Mouse (Mus musculus): ENCODE data around the gene Rhebl1. TPM values are rescaled to one million over a fixed set of nuclear protein-coding genes. Genes with fewer than 3 reads are reported as not detected.
"Not testable (repeated sequence)": the region's sequence is repeated elsewhere in the genome, so short reads cannot be mapped to it uniquely, and the experiment has no call there.

Rhebl1 gene
- polyA plus RNA-seq, 1 experiment from 2014 or later: 33.0 TPM

GRCm38 (mm10) chr15:98927566-98927965 is 33.2 kb upstream of the Rhebl1 start:
- Histone ChIP-seq H3K36me3 (ENCODE audit: poor library complexity, severe bottlenecking) (peaks cover 14% of the 10 kb centered on the region), H3K9me3 (replicated peaks) (no peaks in the 10 kb centered on the region), H3K27ac (no peak overlapping the region), H3K4me1 (peaks cover 17% of the 10 kb centered on the region), H3K4me3 (no peak overlapping the region), H3K4me2 (no peak overlapping the region), H3K9ac (no peak overlapping the region; the same call in 1 of the 2 replicates), H3K27me3 (no peaks in the 10 kb centered on the region)
- 87% methylated on average over 5 of the region's 5 CpGs for WGBS
- ATAC-seq: no peak

GRCm38 (mm10) chr15:98924682-98925081 is 30.3 kb upstream of the Rhebl1 start:
- H3K4me1 ChIP-seq: peaks cover 7% of the 10 kb centered on the region
- H3K9me3 ChIP-seq (replicated peaks): no peaks in the 10 kb centered on the region
- no peak overlapping the region for H3K4me2 ChIP-seq
- no peak overlapping the region for H3K9ac ChIP-seq
- no peak for ATAC-seq
- no peaks in the 10 kb centered on the region for H3K27me3 ChIP-seq
- WGBS: 73% methylated on average over 3 of the region's 3 CpGs
- no peaks in the 10 kb centered on the region for H3K36me3 ChIP-seq (ENCODE audit: poor library complexity, severe bottlenecking)
- no peak overlapping the region for H3K4me3 ChIP-seq
- H3K27ac ChIP-seq: no peak overlapping the region

DNA sequence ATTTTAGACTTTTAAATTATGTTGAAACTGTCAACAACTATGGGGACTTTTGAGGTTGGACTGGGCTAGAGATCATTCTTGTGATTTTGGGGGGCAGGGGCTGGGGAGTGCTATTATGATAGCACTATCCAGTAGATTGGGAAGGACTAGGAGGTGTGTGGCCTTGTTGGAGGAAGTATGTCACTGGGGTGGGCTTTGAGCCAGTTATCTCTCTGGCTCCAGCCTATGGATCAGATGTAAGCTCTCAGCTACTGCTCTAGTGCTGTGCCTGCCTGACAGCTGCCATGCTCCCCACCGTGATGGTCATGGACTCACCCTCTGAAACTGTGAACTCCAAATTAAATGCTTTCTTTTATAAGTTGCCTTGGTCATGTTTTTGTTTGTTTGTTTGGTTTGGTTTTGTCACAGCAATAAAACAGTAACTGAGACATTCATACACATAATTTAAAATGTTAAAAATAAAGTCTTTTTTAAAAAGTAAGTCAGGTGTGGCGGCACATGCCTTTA is 28.7 kb upstream of the Rhebl1 start:
- Histone ChIP-seq H3K9ac (no peak overlapping the region), H3K9me3 (replicated peaks) (no peaks in the 10 kb centered on the region), H3K4me3 (no peak overlapping the region), H3K27ac (no peak overlapping the region), H3K36me3 (ENCODE audit: poor library complexity, severe bottlenecking) (no peaks in the 10 kb centered on the region), H3K27me3 (no peaks in the 10 kb centered on the region), H3K4me1 (peaks cover 8% of the 10 kb centered on the region), H3K4me2 (no peak overlapping the region)
- ATAC-seq: no peak
- 86% methylated on average over 2 of the region's 2 CpGs for WGBS

- Histone ChIP-seq H3K4me1 (peaks cover 8% of the 10 kb centered on the region), H3K9me3 (replicated peaks) (no peaks in the 10 kb centered on the region), H3K27ac (no peak overlapping the region), H3K27me3 (no peaks in the 10 kb centered on the region), H3K4me2 (no peak overlapping the region), H3K9ac (no peak overlapping the region), H3K36me3 (ENCODE audit: poor library complexity, severe bottlenecking) (no peaks in the 10 kb centered on the region), H3K4me3 (no peak overlapping the region)
- ATAC-seq: no peak
- WGBS: 62% methylated on average over 3 of the region's 3 CpGs
These were observed 28.2 kb upstream of the Rhebl1 start for GRCm38 (mm10) chr15:98922581-98922980.

DNA sequence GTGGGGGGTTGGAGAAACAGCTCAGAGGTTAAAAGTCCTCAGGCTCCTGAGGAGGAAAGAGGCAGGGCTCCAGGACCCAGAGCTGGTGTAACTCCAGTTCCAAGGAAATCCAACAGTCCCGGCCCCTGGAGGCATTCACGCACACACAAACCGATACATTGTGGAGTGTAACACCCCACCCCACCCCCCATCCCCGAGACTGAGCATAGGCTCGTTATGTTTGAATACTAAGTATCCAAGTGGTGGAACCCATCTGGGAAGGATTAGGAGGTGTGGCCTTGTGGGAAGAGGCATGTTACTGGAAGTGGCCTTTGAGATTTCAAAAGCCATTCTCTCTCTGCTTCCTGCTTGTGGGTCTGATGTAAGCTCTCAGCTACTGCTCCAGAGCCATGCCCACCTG is 27.2 kb upstream of the Rhebl1 start:
- WGBS: 71% methylated on average over 5 of the region's 5 CpGs
- Histone ChIP-seq H3K27ac (no peak overlapping the region), H3K4me3 (no peak overlapping the region), H3K9me3 (replicated peaks) (no peaks in the 10 kb centered on the region), H3K27me3 (no peaks in the 10 kb centered on the region), H3K36me3 (ENCODE audit: poor library complexity, severe bottlenecking) (no peaks in the 10 kb centered on the region), H3K9ac (no peak overlapping the region), H3K4me1 (peaks cover 13% of the 10 kb centered on the region), H3K4me2 (no peak overlapping the region)
- no peak for ATAC-seq

DNA sequence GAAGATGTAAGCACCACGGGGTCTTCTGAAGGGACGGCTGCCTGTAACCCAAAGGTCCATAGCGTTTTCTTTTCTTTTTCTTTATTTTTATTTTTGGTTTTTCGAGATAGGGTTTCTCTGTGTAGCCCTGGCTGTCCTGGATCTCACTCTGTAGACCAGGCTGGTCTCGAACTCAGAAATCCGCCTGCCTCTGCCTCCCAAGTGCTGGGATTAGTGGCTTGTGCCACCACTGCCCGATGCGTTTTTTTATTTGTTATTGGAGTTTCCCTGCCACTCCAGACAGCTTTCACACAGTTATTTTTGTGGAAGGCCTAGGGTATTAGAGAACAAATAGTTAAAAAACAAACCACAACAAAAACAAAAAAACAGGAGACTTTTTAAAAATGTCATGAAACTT is 24.2 kb upstream of the Rhebl1 start:
- ATAC-seq; H3K9me3 ChIP-seq (replicated peaks); H3K27me3 ChIP-seq: not testable (repeated sequence)
- Histone ChIP-seq H3K4me1 (peaks cover 29% of the 10 kb centered on the region), H3K36me3 (ENCODE audit: poor library complexity, severe bottlenecking) (peaks cover 19% of the 10 kb centered on the region), H3K27ac (peak overlapping the region; percentile 57), H3K9ac (peak overlapping the region; percentile 85), H3K4me3 (peak overlapping the region; percentile 89), H3K4me2 (peak overlapping the region; percentile 66)
- 30% methylated on average over 8 of the region's 8 CpGs for WGBS

GRCm38 (mm10) chr15:98917538-98918498 is 23.5 kb upstream of the Rhebl1 start, which contains the start of gene Lmbr1l:
TSS of gene Lmbr1l (minus strand) at chr15:98918231.
- peaks cover 26% of the 10 kb centered on the region for H3K36me3 ChIP-seq (ENCODE audit: poor library complexity, severe bottlenecking)
- peak within 1 kb of the TSS; percentile 85 for H3K9ac ChIP-seq
- WGBS: under 1% methylated on average over 78 of the region's 82 CpGs
- H3K27ac ChIP-seq: peak within 1 kb of the TSS; percentile 96
- H3K4me1 ChIP-seq: peaks cover 29% of the 10 kb centered on the region
- H3K4me3 ChIP-seq: peak within 1 kb of the TSS; percentile 89
- H3K27me3 ChIP-seq: no peaks in the 10 kb centered on the region
- ATAC-seq: peak; percentile 99
- no peaks in the 10 kb centered on the region for H3K9me3 ChIP-seq (replicated peaks)
- peak within 1 kb of the TSS; percentile 66 for H3K4me2 ChIP-seq

DNA sequence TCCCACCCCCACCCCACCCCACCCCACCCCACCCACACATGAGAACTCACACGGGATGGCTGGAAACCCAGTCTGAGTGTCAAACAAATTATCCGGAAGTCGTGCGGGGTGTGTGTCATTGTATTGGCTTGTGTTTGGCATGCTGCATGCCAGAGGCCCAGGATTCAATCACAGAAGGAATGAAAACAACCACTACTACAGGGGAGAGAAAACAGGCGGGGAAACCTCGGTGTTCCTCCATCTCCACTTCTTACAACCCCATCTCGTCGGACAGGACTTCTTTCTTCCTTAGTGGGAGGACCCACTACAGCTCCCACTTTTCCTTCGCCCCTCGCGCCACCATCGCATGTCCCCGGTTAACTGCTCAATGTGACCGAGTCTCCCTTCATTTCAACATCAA is 22.8 kb upstream of the Rhebl1 start:
- Histone ChIP-seq H3K27ac (peak overlapping the region; percentile 96), H3K9ac (peak overlapping the region; percentile 85), H3K36me3 (ENCODE audit: poor library complexity, severe bottlenecking) (peaks cover 33% of the 10 kb centered on the region), H3K4me1 (peaks cover 29% of the 10 kb centered on the region), H3K27me3 (no peaks in the 10 kb centered on the region), H3K4me2 (peak overlapping the region; percentile 66), H3K4me3 (peak overlapping the region; percentile 89), H3K9me3 (replicated peaks) (no peaks in the 10 kb centered on the region)
- ATAC-seq: no peak
- 0% methylated on average over 14 of the region's 14 CpGs for WGBS

DNA sequence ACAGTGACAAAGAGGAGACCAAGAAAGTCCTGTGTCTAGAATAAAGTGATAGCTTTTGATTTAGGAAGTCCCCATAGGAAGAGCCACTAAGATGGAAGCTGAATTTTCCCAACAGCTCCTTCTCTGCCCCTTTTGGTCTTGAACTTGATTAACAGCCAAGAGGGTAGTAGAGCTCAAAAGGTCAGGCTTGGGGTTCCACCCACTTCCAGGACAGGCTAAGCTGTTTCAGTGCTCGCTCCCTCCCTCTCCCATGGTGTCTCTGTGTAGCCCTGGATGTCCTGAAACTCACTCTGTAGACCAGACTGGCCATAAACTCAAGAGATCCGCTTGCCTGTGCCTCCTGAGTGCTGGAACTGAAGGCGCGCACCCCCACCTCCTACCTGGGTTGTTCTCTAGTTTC is 21.7 kb upstream of the Rhebl1 start:
- no peak overlapping the region for H3K27ac ChIP-seq
- peaks cover 44% of the 10 kb centered on the region for H3K36me3 ChIP-seq (ENCODE audit: poor library complexity, severe bottlenecking)
- H3K4me2 ChIP-seq: peak overlapping the region; percentile 66
- no peak for ATAC-seq
- peak overlapping the region; percentile 89 for H3K4me3 ChIP-seq
- H3K9me3 ChIP-seq (replicated peaks): no peaks in the 10 kb centered on the region
- H3K9ac ChIP-seq: peak overlapping the region; percentile 85
- 90% methylated on average over 4 of the region's 4 CpGs for WGBS
- no peaks in the 10 kb centered on the region for H3K27me3 ChIP-seq
- peaks cover 29% of the 10 kb centered on the region for H3K4me1 ChIP-seq

- WGBS: 94% methylated on average over 6 of the region's 6 CpGs
- peaks cover 55% of the 10 kb centered on the region for H3K36me3 ChIP-seq (ENCODE audit: poor library complexity, severe bottlenecking)
- H3K4me2 ChIP-seq: 0 out of 2 replicates have a peak overlapping the region, but pooled peaks have one; percentile 66
These were observed 20.6 kb upstream of the Rhebl1 start for GRCm38 (mm10) chr15:98914903-98915302.

DNA sequence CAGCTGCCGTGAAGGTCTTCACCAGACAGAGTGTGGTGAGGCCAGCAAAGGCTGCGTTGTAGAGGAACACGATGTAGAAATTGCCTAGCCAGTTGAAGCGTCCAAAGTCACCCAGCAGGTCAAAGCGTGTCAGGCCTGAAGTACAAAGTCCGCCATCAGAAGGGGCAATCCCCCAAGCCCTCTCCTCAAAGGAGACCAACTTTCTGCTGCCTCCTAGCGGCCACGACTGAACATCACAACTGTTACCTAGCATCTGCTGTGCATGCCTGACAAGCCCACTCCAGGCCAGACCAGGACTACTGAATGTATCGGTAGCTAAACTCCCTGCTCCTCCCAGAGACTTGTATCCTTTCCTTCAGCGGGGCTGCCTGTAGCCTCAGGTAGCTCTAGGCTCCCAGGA is 10.4 kb upstream of the Rhebl1 start:
- Histone ChIP-seq H3K4me3 (no peak overlapping the region), H3K4me1 (no peaks in the 10 kb centered on the region), H3K9ac (no peak overlapping the region), H3K27me3 (peaks cover 12% of the 10 kb centered on the region), H3K27ac (no peak overlapping the region), H3K36me3 (ENCODE audit: poor library complexity, severe bottlenecking) (peaks cover 65% of the 10 kb centered on the region), H3K9me3 (replicated peaks) (no peaks in the 10 kb centered on the region), H3K4me2 (no peak overlapping the region)
- WGBS: 28% methylated on average over 10 of the region's 10 CpGs
- ATAC-seq: no peak

More at GRCm38 (mm10) chr15:98914903-98915302, 20.6 kb upstream of the Rhebl1 start:
- no peaks in the 10 kb centered on the region for H3K9me3 ChIP-seq (replicated peaks)
- no peak overlapping the region for H3K4me3 ChIP-seq
- no peak for ATAC-seq
- no peaks in the 10 kb centered on the region for H3K27me3 ChIP-seq
- H3K27ac ChIP-seq: no peak overlapping the region
- no peak overlapping the region for H3K9ac ChIP-seq
- peaks cover 29% of the 10 kb centered on the region for H3K4me1 ChIP-seq

DNA sequence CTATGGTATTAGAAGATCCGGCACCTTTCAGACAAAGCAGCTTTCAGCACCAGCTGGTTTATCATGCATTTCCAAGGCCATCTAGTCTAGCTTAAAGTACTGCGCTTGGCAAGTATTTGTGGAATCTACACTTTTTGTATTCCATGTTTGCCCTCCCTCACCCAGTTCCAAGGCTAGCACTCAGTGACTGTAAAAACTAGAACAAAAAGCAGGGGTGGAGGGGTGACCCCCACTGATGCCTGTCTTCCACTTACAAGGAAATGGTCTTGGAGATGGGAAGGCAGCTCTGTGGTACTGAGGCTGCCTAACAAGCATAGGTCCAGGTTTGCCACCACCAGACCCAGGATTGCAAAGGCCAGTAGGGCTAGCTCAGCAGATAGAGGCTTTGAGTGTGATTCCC is 8.3 kb upstream of the Rhebl1 start:
- Histone ChIP-seq H3K4me1 (peaks cover 10% of the 10 kb centered on the region), H3K9me3 (replicated peaks) (no peaks in the 10 kb centered on the region), H3K4me3 (no peak overlapping the region), H3K4me2 (no peak overlapping the region), H3K27me3 (peaks cover 33% of the 10 kb centered on the region), H3K27ac (no peak overlapping the region), H3K9ac (no peak overlapping the region), H3K36me3 (ENCODE audit: poor library complexity, severe bottlenecking) (peaks cover 44% of the 10 kb centered on the region)
- 89% methylated on average over 2 of the region's 2 CpGs for WGBS
- no peak for ATAC-seq
